Mouse (Mus musculus) heart, postnatal 36 days (tissue): ENCODE data around the gene Lhfpl4. TPM values are rescaled to one million over a fixed set of nuclear protein-coding genes. Genes with fewer than 3 reads are reported as not detected.

Experiments used
- DNase-seq, 2 experiments: peaks; one replicate each; pipeline ENCODE4 v3.0.0; 2021 to 2022
- intact Hi-C: fragments of 180-260 bp; cut with DNase I; formaldehyde crosslinking; loops from one replicate; pipeline ENCODE4 v1.15.1; 2025
- total RNA-seq, 2 experiments: library from RNA; stranded (reverse); gene quantifications; 2 replicates each; pipeline ENCODE4 v1.2.3; 2021

Lhfpl4 gene
- total RNA-seq, 2 experiments from 2014 or later: 0.22 to 0.31 TPM

DNA sequence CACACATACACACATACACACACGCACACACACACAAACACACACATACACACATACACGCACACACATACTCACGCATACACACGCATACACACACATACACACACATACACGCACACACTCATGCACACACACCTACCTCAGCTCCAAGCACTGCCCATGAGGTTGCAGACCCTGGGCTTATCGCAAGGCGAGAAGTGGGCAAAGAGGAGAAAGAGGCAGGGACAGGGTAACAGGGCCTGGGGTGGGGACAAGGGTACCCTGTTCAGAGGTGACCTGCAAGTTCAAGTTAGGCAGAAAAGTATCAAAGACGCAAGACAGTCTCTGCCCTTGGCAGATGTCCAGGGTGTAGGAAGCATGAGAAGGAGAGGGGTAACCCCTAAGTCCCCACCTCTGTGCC is 24.5 kb downstream of the Lhfpl4 start:
- DNase-seq: no peak
- intact Hi-C loops: no loop called here

DNA sequence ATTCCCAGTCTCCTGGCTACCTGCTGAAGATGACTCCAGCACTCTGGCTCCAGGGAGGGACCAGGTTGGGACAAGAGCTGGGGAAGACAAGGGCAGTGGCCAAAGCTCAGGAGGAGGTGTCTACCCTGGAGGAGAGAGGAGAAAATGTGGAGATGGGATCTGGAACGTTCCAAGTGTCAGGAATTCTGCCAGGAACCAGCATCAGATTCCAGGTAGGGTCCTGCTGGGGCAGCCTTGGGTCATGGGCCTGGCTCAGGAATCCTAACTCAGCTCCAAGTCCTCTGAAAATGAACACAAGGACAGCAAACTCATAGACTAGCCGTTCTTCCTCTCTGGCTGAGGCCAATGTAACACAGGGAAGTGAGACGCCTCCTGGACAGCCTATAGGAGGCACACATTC is 25.3 kb downstream of the Lhfpl4 start:
- intact Hi-C loops: no loop called here
- no peak for DNase-seq

DNA sequence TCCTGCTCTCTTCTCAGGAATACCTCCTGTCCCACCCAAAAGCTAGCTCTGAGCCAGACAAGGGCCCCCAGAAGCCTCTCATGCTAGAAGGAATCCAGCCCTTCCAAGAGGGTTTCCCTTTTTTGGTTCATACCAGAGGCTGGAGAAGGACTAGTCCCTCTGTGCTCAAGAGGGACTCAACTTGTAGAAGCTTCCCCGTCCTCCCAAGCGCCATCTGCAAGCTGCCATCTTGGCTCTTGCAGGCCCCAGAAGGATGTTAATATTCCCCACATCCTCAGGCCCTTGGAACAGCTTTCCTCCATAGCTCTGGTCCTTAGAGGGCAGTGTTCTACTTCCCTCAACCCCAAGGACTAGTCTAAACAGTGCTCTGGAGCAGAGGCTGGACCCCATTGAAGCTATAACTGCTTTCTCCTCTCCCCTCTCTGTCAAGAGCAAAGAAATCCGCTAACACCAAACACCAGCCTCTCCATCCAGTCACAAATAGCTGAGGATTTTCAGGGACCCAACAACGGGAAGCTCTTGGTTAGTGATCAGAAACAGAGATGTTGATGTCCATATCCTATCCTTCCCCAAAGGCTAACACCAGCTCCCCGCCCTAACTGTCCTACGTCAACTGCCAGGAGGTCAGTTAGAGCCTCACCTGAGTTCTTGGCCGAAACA is 26.7 kb downstream of the Lhfpl4 start:
- DNase-seq: no peak
- intact Hi-C loops: no loop called here

DNA sequence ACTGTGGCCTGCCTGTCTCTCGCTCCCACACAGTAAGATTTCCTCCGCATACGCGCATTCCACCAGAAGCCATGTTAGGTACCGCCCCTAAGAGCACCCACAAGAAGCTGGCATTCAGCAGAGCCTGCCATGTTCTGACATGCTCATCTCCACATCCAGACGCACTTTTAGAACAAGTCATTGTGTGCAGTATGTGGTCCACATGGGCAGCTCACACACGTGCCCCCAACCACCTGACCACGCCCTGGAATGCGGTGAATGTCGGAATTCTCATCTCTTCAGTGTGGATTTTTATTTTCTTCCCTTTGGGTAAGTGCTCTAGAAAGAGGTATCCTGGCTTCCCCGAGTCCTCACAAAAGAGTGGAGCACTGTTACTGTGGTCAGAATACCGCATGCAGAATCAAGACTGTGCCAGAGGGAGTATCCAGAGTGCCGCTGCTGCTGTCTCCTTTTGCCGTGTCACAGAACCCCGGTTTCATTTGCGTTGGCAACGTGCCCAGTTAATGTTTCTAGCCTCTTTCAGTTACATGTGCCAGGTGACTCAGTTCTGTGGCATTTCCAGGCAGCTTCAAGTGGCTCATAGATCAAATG is 28.4 kb downstream of the Lhfpl4 start:
- intact Hi-C loops: no loop called here
- DNase-seq: peak; percentile 50 to 57

DNA sequence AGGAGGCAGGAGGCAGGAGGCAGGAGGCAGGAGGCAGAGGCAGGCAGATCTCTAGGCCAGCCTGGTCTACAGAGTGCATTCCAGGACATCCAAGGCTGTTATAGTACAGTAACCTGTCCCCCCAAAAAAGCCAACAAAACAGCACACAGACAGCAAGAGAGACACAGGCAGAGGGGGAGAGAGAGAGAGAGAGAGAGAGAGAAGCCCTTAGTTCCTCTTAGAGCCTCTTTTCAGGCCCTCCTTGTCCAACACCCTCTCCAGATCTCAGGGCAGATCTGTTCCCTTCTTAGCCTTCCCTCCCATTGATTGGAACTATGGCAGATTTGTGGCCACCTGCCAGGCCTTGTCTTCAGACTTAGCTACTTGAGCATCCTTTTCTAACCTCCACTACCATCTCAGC is 31.7 kb downstream of the Lhfpl4 start:
- no peak for DNase-seq
- intact Hi-C loops: no loop called here

DNA sequence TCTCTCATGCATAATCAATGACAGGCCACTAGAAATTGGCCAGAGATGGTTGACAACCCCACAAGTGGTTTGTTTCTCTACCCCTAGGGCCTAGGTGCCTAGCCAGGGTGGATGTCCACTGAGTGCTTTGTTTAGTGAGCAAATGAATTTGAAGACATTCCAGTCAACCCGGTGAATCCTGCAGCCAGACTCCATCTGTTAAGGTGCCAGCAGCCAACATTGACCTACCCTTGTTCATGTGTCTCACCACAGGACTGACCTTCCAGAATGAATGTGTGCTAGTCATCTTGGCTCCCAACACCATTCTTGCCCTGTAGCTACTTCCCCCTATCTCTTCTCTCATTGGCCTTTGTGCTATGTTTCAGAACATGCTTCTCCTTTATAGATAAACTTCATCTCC is 33.2 kb downstream of the Lhfpl4 start:
- no peak for DNase-seq
- intact Hi-C loops: no loop called here

DNA sequence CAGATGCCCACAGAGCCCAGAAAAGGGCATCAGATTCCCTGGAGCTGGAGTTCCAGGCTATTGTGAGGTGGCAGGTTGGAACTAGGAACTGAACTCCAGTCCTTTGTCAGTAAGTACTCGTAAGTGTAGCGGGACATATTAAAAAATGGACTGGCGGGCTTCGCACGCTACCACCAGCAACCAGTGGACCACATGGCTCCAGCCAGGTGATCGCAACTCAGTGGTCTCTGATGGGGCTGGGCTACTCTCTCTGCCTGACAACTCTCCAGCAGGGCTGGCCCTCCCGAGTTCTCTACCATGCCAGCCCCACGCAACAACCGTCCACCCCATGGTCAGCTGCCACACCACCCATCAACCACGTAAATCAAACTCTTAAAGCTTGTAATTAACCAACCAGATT is 35.1 kb downstream of the Lhfpl4 start:
- intact Hi-C loops: no loop called here
- DNase-seq: no peak

DNA sequence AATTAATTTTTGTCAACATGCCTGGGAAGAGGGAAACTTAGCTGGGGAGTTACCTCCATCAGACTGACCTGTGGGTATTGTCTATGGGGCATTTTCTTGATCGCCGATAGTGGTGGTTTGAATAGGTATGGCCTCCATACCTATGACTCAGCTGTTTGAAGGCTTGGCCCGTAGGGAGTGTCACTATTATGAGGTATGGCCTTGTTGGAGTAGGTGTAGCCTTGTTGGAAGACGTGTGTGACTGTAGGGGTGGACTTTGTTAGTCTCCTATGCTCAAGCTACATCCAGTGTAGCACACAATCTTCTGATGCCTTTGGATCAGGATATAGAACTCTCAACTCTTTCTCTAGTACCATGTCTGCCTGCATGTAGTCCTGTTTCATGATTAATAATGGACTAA is 39.1 kb downstream of the Lhfpl4 start:
- intact Hi-C loops: no loop called here
- no peak for DNase-seq

DNA sequence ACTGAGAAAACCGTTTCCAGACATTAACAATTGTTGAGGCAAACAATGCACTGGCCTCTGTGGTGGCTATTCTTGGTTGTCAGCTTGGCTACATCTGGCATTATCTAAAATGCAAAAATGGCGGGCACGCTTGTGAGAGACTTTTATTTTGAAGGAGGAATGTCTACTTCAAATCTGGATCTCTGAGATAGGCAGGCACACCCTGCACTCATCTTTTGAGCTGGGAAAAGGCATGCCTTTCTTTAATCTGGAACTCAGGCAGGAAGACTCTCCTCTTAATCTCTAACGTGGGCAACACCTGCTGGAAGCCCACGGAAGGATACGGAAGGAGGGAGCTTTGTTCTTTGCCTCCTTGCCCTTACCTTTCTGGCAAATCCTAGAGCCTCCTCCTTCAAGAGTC is 40.3 kb downstream of the Lhfpl4 start:
- no peak for DNase-seq
- intact Hi-C loops: no loop called here

DNA sequence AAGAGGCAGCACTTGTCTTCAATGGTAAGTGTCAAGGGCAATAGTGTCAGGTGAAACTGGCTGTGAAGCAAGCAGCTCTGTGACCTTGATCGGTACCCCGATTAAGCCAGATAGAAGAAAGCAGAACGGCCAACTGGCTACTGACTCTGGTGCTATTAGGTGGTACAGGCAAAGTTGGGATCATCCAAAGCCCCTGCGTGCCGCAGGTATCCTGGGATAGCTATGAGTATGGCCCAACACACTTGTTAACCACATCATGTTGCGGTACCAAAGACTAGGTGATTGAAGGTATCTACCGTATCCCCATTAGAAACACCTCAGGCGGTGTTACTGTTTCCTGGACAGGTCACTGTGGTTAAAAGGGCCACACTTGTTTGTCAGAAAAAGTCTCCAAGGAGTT is 41.1 kb downstream of the Lhfpl4 start:
- DNase-seq: no peak

DNA sequence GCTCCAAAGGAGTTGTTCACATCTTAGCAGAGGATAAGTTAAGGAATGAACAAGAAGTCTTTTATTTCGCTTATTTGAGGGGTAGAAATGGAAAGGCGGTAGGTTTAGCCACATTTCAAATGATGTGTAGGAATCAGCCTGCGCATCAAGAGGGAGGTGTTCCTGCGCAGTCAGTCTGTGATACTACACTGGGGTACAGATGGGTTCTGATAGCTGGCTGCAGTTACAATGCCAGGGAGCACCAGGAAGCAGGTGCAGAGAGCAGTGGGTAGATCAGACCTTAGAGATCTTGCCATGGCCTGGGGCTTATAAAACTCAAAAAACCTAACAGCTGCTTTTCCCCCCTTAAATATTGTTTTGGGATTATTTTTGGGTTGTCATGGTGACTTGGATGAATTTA is 49.9 kb downstream of the Lhfpl4 start:
- DNase-seq: no peak
- intact Hi-C loops: no loop called here

More for the DNA sequence above, 41.1 kb downstream of the Lhfpl4 start:
- intact Hi-C loops: no loop called here

DNA sequence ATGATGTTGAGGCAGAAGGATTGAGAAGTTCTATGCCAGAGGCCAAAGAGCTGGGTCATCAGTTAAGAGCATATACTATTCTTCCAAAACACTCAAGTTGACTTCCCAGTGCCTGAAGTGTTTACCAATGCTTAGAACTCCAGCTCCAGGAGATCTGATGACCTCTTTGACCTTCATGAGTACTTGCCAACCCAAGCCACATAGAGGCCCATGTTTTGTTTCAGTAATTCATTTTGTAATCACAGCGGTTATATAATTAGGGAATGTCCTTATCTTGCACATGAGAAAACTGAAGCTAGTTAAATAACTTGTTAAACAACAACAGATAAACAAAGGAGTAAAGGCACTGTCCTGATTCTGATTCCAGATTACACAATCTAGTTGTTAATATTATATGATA is 50.4 kb downstream of the Lhfpl4 start:
- no peak for DNase-seq
- intact Hi-C loops: loop anchor here (5.0 kb wide), 1 partner anchor 107 kb away; no protein-coding TSS in a partner anchor

DNA sequence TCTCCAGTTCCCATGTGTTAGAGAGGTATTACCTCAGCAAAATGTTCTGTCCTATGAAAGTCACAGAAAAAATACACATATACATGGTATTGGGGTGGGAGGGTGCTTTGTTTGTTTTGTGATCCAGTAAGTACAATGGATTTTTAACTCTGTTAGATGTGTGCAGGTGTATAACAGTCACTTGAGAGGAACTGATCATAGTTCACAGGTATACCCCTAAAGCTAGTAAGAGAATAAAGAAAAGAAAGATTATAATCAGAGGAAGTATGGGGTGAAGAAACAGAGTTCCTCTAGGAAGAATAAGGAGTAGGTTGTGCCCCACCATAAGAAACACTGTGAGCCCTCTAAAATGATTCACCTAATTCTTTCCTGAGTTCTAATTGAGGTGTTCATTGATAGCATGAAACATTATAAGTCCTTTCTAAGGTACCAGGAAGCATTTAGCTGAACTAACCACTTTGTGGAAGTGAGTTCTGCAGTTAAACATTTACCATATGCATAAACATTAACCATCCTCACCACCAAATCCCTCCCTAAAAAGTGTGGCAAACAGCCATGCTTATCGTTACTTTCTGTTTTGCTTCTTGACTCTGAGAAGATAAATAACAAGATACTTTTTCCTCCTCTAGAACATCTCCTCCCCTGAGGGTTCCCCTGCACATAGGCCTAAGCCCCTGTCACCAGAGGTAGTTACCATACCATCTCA is 53.6 kb downstream of the Lhfpl4 start:
- DNase-seq: no peak
- intact Hi-C loops: loop anchor here (5.0 kb wide), 1 partner anchor 104 kb away; no protein-coding TSS in a partner anchor

DNA sequence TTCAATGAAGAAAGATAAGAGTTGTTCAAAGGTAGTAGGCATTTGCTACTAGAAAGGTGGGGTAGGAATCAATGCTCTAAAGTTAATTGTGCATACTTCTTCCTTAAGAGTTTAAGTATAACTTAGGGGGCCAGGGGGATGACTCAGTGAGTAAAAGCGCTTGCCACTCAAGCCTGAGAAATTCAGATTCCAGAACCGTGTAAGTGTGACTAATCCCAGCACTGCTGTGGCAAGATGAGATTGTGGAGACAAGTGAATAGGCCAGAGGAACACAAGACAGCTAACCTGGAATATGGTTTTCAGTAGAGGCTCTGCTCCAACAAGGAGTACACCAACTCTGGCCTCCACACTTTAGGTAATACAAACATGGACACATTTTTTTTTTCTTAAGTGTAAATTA is 61.8 kb downstream of the Lhfpl4 start:
- intact Hi-C loops: no loop called here
- DNase-seq: no peak

DNA sequence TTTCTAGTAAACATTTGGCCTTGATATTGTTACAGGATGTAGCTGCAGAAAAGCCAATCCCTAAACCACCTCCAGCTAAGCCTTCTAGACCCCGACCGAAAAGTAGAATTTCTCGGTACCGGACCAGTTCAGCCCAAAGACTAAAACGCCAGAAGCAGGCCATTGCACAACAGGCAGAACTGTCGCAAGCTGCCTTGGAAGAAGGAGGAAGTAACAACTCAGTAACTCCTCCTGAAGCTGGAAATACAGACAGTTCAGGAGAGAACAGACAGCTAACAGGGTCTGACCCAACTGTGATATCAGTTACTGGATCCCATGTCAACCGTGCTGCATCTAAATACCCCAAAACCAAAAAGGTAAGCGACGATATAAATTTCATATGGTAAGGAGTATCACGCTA is 74.4 kb downstream of the Lhfpl4 start:
- intact Hi-C loops: no loop called here
- peak in 1 of 2 experiments; percentile 13 for DNase-seq

Other genes with a start within 250 kb of the Lhfpl4 start
- gene Srgap3, start 248.1 kb downstream of the Lhfpl4 start, total RNA-seq: 1 to 10 TPM in 1 of 2 experiments, under 1 TPM in 1; 0.81 to 1.0 TPM
- 10 to 100 TPM; 17.1 to 18.8 TPM for gene Thumpd3, start 149.2 kb downstream of the Lhfpl4 start, total RNA-seq
- gene Setd5, start 118.0 kb downstream of the Lhfpl4 start, total RNA-seq: 10 to 100 TPM; 34.3 to 42.0 TPM
- 10 to 100 TPM; 20.0 to 21.0 TPM for gene Mtmr14, start 42.5 kb upstream of the Lhfpl4 start, total RNA-seq
- under 1 TPM in 1 of 2 experiments, not detected in 1; 0.24 TPM for gene Cpne9, start 86.9 kb upstream of the Lhfpl4 start, total RNA-seq
- 10 to 100 TPM; 14.0 to 16.7 TPM for gene Brpf1, start 111.8 kb upstream of the Lhfpl4 start, total RNA-seq
- 1 to 10 TPM; 4.7 to 7.4 TPM for gene Ogg1, start 131.6 kb upstream of the Lhfpl4 start, total RNA-seq
- gene Camk1, start 148.6 kb upstream of the Lhfpl4 start, total RNA-seq: 10 to 100 TPM; 65.3 to 78.4 TPM
- 10 to 100 TPM; 23.6 to 24.4 TPM for gene Tada3, start 182.5 kb upstream of the Lhfpl4 start, total RNA-seq
- 10 to 100 TPM; 69.5 to 73.0 TPM for gene Arpc4, start 182.7 kb upstream of the Lhfpl4 start, total RNA-seq
- 1 to 10 TPM in 1 of 2 experiments, under 1 TPM in 1; 0.67 to 1.5 TPM for gene Ttll3, start 193.9 kb upstream of the Lhfpl4 start, total RNA-seq
- gene Rpusd3, start 224.0 kb upstream of the Lhfpl4 start, total RNA-seq: 10 to 100 TPM in 1 of 2 experiments, 1 to 10 TPM in 1; 9.9 to 11.6 TPM
- gene Cidec, start 240.4 kb upstream of the Lhfpl4 start, total RNA-seq: 10 to 100 TPM in 1 of 2 experiments, 1 to 10 TPM in 1; 2.5 to 14.0 TPM
- gene Jagn1, start 247.2 kb upstream of the Lhfpl4 start, total RNA-seq: 10 to 100 TPM; 20.4 to 20.9 TPM